Mouse (Mus musculus) left cerebral cortex, adult 6 months (tissue): Measurements from ENCODE around the gene Dnajc10. TPM values are rescaled to one million over a fixed set of nuclear protein-coding genes. Genes with fewer than 3 reads are reported as not detected.

Experiments used
- long read RNA-seq, 2 experiments: library from polyadenylated mRNA; unstranded; transcript quantifications; one replicate each; pipeline ENCODE4 v2.0.0; 2019 to 2020
- polyA plus RNA-seq: library from polyadenylated mRNA; unstranded; fragments of <200 nt; fragmentation: Nextera tagmentation; gene quantifications from 2 replicates; pipeline ENCODE4 v1.2.3, GENCODE M21; 2021

The Dnajc10 gene
- 26.3 and 30.5 TPM in 2 replicates for polyA plus RNA-seq
- long read RNA-seq, experiment 1, full-length matches to known transcripts, result 299 of 373 reads
- long read RNA-seq, experiment 1, partial matches to known transcripts, result 49 of 373 reads
- long read RNA-seq, experiment 1, other reads (novel, unspliced or antisense), result 25 of 373 reads
- long read RNA-seq, experiment 2, full-length matches to known transcripts, result 18 of 60 reads
- long read RNA-seq, experiment 2, partial matches to known transcripts, result 35 of 60 reads
- long read RNA-seq, experiment 2, other reads (novel, unspliced or antisense), result 7 of 60 reads

GRCm38 (mm10) chr2:80315242-80316161 is at the start of gene Dnajc10:
Gene Dnajc10, plus strand, starts transcription at chr2:80315466.

GRCm38 (mm10) chr2:80292172-80292571 is 23.1 kb upstream of the Dnajc10 start, which contains the start of gene Prdx6b:
Gene Prdx6b, plus strand, starts transcription at chr2:80292472.

Other genes with a start within 250 kb of the Dnajc10 start
- gene Pde1a, start 186.0 kb upstream of the Dnajc10 start, polyA plus RNA-seq, result 91.4 and 112 TPM in 2 replicates
- gene Prdx6b, start 23.0 kb upstream of the Dnajc10 start, polyA plus RNA-seq, result 0.05 TPM in 1 of 2 replicates, not detected in the other
- 8.6 and 12.0 TPM in 2 replicates for gene Frzb, start 132.2 kb downstream of the Dnajc10 start, polyA plus RNA-seq